Mouse (Mus musculus) small intestine, adult 2 months (tissue): ENCODE measurements around the gene Grrp1.

Experiments
- CTCF ChIP-seq: fragments of 200-500 bp; IDR thresholded peaks from 2 replicates; pipeline ENCODE4 v1.5.1; 2012; ENCODE audit warnings: low read depth, mild to moderate bottlenecking, control low read depth, inconsistent platforms, low read length, moderate library complexity, mixed read lengths; ENCODE audit not compliant: insufficient replicate concordance, insufficient read length; ENCODE audit errors: extremely low read depth
- POLR2A ChIP-seq: fragments of 200-500 bp; IDR thresholded peaks from 2 replicates; pipeline ENCODE4 v1.6.1; 2012; ENCODE audit warnings: low read depth, mild to moderate bottlenecking, control low read depth, inconsistent platforms, low read length, moderate library complexity

DNA sequence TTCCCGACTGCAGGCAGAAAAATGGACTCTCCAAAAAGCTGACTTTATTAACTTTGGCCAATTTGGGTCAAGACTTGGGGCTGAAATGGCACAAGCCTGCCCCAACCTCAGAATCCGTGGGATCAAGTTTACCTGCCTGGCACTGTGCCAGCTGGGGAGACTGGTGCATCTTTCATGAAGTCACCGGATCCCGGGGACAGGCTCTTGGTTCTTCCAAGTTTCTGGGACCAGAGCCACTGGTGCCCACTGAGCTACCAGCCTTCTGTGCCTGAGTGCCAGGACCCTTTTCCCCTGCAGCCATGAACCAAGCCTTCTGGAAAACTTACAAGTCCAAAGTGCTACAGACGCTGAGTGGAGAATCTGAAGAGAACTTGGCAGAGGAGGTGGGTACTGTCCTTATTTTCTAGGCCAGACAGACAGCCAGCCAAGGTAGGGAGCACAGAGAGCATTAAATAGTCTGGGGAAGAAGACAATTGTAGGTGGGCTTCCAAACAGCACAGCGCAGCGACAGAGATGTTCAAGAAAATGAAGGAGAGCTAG, 7.1 kb downstream of the Grrp1 start, which contains the start of gene Gm30191:
- TF ChIP-seq POLR2A (no peak), CTCF (no peak)
